Mouse (Mus musculus): ENCODE data around the gene Trim80.

DNA sequence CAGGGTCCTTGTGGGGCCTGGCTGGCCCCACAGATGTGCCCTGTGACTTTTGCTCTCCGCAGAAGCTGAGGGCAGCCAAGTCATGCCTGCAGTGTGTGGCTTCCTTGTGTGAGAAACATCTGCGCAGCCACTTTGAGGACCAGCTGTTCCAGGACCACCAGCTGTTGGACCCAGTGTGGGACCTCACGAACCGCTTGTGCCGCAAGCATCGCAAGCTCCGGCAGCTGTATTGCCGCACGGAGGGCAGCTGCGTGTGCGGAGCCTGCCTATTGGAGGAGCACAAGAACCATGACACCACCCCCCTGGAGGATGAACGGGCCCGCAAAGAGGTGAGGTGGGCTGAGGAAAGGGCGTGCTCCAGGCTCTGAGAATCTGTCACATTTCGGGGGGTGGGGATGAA is 1.1 kb downstream of the Trim80 start:
- TF ChIP-seq CTCF (IDR thresholded peaks at IDR 0.05; ENCODE audit: control insufficient read depth, insufficient read depth, insufficient read length) (no peak), USF1 (IDR thresholded peaks at IDR 0.05; ENCODE audit: low read depth) (no peak), MAX (IDR thresholded peaks at IDR 0.05) (no peak), MYOG (IDR thresholded peaks at IDR 0.05; ENCODE audit: control insufficient read depth, extremely low read depth, insufficient read length) (no peak)

Measured in C2C12 (cell line).